Mouse (Mus musculus) neural tube, embryonic 11.5 days (tissue): ENCODE results near the gene Nol7. TPM values are rescaled to one million over a fixed set of nuclear protein-coding genes. Genes with fewer than 3 reads are reported as not detected.
A peak's percentile ranks its signal among the peaks of the same experiment; 100 is the strongest.

Experiments used
- ATAC-seq: fragments of 200-750 bp; cut with Nextera tagmentation; 2 replicates; pipeline ENCODE4 v1.8.0; 2017; ENCODE audit warnings: moderate number of reproducible peaks, mild to moderate bottlenecking, moderate TSS enrichment, moderate library complexity; ENCODE audit not compliant: insufficient read depth, low FRiP score, low TSS enrichment
- DNase-seq: peaks from one replicate; pipeline ENCODE4 v3.0.0-alpha.2; 2015; ENCODE audit warnings: low spot score
- H3K27ac ChIP-seq: fragments of 300-500 bp; sonication (generic); 2 replicates; pipeline ENCODE4 v1.5.1; 2014; ENCODE audit warnings: low read depth, mild to moderate bottlenecking, low read length
- H3K27me3 ChIP-seq: fragments of 300-500 bp; sonication (generic); 2 replicates; pipeline ENCODE4 v1.6.1; 2014; ENCODE audit warnings: mild to moderate bottlenecking, low read length, mixed read lengths; ENCODE audit not compliant: control insufficient read depth, insufficient read depth
- H3K36me3 ChIP-seq: fragments of 300-500 bp; sonication (generic); 2 replicates; pipeline ENCODE4 v1.6.1; 2014; ENCODE audit warnings: mild to moderate bottlenecking, low read length, moderate library complexity, mixed read lengths; ENCODE audit not compliant: control insufficient read depth, insufficient read depth
- H3K4me1 ChIP-seq: fragments of 300-500 bp; sonication (generic); 2 replicates; pipeline ENCODE4 v1.6.1; 2014; ENCODE audit warnings: low read length, mixed read lengths; ENCODE audit not compliant: control insufficient read depth, insufficient read depth
- H3K4me2 ChIP-seq: fragments of 300-500 bp; sonication (generic); 2 replicates; pipeline ENCODE4 v1.6.1; 2014; ENCODE audit warnings: low read depth, mild to moderate bottlenecking, moderate library complexity
- H3K4me3 ChIP-seq: fragments of 300-500 bp; sonication (generic); 2 replicates; pipeline ENCODE4 v1.5.1; 2014; ENCODE audit warnings: low read depth, low read length
- H3K9ac ChIP-seq: fragments of 300-500 bp; sonication (generic); 2 replicates; pipeline ENCODE4 v1.6.1; 2014; ENCODE audit warnings: mild to moderate bottlenecking, low read length
- H3K9me3 ChIP-seq: fragments of 300-500 bp; sonication (generic); 2 replicates; pipeline ENCODE4 v1.6.1; 2016; ENCODE audit warnings: low read length; ENCODE audit not compliant: control insufficient read depth
- WGBS: fragments of 180-500 bp; shearing (Covaris S2); extraction: QIAGEN DNeasy Blood & Tissue Kit; methylation state at CpG from one replicate; pipeline ENCODE4 v1.1.7; 2014; 5-methylcytosine and 5-hydroxymethylcytosine counted together
- polyA plus RNA-seq: library from polyadenylated mRNA; unstranded; fragments of >200 nt; fragmentation: Nextera tagmentation; extraction: Ambion mirVana; gene quantifications from 2 replicates; pipeline ENCODE4 v1.2.1, GENCODE M21; 2014

The Nol7 gene
- polyA plus RNA-seq, 1 experiment from 2014 or later = 172 TPM

DNA sequence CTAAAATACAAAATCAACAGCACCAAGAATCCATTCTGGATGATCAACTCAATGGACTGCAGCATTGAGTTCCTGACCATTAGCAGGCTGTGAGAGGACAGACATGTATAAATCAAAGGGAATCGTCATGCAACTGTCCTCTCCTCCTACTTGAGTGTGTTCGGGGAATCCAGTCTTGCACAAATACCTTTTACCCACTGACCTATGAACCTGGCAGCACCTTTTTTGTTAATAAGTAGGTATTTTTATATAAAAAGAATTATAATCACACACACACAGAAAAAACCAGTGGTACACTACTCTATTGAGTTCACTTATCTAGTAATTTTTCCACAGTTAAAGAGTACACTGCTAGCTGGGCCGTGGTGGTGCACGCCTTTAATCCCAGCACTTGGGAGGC, 45.5 kb downstream of the Nol7 start:
- H3K36me3 ChIP-seq = no peaks in the 10 kb centered on the region
- DNase-seq (no peak), ATAC-seq (no peak)
- no peak overlapping the region for H3K27ac ChIP-seq
- H3K4me3 ChIP-seq = no peak overlapping the region
- no peak overlapping the region for H3K4me2 ChIP-seq
- no peaks in the 10 kb centered on the region for H3K9me3 ChIP-seq
- H3K9ac ChIP-seq = no peak overlapping the region
- 0 out of 2 replicates have a peak, but pooled peaks cover 3% of the 10 kb centered on the region for H3K4me1 ChIP-seq
- H3K27me3 ChIP-seq = no peaks in the 10 kb centered on the region
- 91% methylated on average over 4 of the region's 4 CpGs for WGBS

DNA sequence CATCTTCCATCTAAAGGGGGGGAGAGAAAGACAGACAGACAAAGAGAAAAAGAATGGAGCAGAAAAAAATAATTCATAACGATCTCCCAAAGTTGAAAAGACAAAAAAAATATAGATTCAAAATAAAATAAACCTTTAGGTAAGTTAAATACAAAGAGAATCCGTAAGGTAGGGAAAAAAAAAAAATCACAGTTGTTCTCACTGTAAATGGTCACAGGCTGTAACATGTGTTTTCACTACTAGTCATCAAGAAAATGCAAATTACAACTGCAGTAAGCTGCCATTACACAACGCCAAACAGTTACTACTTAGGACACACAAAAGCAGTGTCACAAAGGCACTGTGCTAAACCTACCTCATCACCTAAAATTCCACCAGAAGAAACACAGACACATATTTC, 46.5 kb downstream of the Nol7 start:
- no peaks in the 10 kb centered on the region for H3K36me3 ChIP-seq
- WGBS = 90% methylated on average over 3 of the region's 3 CpGs
- H3K4me2 ChIP-seq = no peak overlapping the region
- no peak overlapping the region for H3K9ac ChIP-seq
- no peak overlapping the region for H3K27ac ChIP-seq
- DNase-seq (no peak), ATAC-seq (no peak)
- no peaks in the 10 kb centered on the region for H3K9me3 ChIP-seq
- H3K27me3 ChIP-seq = no peaks in the 10 kb centered on the region
- 0 out of 2 replicates have a peak, but pooled peaks cover 3% of the 10 kb centered on the region for H3K4me1 ChIP-seq
- H3K4me3 ChIP-seq = no peak overlapping the region

DNA sequence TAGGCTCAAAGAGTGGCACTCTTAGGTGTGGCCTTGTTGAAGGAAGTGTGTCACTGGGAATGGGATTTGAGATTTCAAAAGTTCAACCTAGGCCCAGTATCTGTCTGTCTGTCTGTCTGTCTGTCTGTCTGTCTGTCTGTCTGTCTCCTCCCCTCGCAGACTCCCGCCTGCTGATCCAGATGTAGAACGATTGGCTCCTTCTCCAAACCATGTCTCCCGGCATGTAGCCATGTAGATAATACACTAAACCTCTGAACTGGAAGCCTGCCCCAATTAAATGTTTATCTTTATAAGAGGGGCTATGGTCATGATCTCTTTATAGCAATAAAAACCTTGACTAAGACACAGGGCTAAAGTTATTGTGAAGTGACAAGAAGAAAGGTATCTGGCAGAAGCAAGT, 47.6 kb downstream of the Nol7 start:
- H3K4me2 ChIP-seq = no peak overlapping the region
- H3K9ac ChIP-seq = no peak overlapping the region
- H3K4me3 ChIP-seq = no peak overlapping the region
- H3K27ac ChIP-seq = no peak overlapping the region
- no peak for DNase-seq
- H3K9me3 ChIP-seq = no peaks in the 10 kb centered on the region
- ATAC-seq = no peak
- 0 out of 2 replicates have a peak, but pooled peaks cover 3% of the 10 kb centered on the region for H3K4me1 ChIP-seq
- H3K27me3 ChIP-seq = no peaks in the 10 kb centered on the region
- 95% methylated on average over 4 of the region's 4 CpGs for WGBS
- H3K36me3 ChIP-seq = no peaks in the 10 kb centered on the region

DNA sequence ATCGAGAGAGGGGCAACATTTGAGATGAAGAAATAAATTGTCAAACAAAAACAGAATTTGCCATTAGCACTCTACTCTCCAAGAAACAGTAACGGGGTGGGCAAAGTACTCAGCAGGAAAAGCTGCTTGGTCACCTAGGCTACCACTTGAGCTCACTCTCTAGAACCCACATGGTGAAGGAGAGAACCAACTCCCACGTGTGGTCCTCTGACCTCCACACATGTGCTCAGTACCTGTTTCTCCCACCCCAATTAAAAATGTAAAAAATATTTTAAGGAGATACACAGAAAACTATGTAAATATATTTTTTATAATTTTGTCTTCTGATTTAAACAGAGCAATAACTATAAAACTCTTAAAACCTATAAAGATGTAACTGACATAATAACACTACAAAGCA, 49.5 kb downstream of the Nol7 start:
- ATAC-seq (no peak), DNase-seq (no peak)
- Histone ChIP-seq H3K27me3 (no peaks in the 10 kb centered on the region), H3K9ac (no peak overlapping the region), H3K9me3 (no peaks in the 10 kb centered on the region), H3K4me2 (no peak overlapping the region), H3K27ac (no peak overlapping the region), H3K4me1 (0 out of 2 replicates have a peak, but pooled peaks cover 3% of the 10 kb centered on the region), H3K36me3 (no peaks in the 10 kb centered on the region), H3K4me3 (no peak overlapping the region)
- WGBS = 86% methylated on average over 3 of the region's 3 CpGs

DNA sequence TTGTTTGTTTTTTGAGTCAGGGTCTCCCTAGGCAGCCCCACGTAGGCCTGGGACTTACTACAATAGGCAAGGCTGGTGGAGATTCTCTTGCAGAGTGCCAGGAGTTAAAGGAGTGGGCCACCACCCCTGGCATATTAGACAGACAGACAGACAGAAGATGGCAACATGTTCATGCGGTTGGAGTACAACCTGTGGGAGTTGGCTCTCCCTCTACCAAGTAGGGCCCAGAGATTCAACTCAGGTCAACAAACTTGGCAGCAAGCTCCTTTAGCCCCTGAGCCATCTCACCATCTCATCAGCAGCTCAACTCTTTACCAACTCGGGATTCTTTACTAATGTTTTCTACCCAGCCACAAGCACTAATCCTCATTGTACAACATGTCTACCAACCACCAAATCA, 52.5 kb downstream of the Nol7 start:
- no peak overlapping the region for H3K27ac ChIP-seq
- 90% methylated on average over 3 of the region's 3 CpGs for WGBS
- no peak for DNase-seq

DNA sequence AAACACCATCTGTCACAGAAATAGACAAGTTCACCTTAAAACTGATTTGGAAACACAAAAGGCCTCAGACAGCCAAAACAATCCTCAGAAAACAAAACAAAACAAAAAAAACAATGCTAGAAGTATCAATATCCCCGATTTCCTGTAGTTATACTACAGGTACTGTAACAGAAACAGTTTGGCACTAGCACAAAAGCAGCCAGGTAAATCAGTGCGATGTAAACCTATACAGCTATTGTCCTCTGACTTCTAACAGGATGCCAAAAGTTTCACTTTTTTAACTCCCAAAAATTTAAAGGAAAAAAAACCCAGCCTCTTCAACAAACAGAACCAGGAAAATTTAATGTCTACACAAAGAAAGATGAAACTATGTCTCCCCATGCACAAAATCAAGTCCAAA, 54.0 kb downstream of the Nol7 start:
- ATAC-seq = no peak
- WGBS = 91% methylated on average over 2 of the region's 2 CpGs
- H3K27ac ChIP-seq = no peak overlapping the region

More for the DNA sequence above, 52.5 kb downstream of the Nol7 start:
- Histone ChIP-seq H3K4me2 (no peak overlapping the region), H3K4me1 (0 out of 2 replicates have a peak, but pooled peaks cover 8% of the 10 kb centered on the region), H3K27me3 (no peaks in the 10 kb centered on the region), H3K36me3 (no peaks in the 10 kb centered on the region), H3K9ac (no peak overlapping the region), H3K4me3 (no peak overlapping the region), H3K9me3 (no peaks in the 10 kb centered on the region)
- ATAC-seq = no peak

DNA sequence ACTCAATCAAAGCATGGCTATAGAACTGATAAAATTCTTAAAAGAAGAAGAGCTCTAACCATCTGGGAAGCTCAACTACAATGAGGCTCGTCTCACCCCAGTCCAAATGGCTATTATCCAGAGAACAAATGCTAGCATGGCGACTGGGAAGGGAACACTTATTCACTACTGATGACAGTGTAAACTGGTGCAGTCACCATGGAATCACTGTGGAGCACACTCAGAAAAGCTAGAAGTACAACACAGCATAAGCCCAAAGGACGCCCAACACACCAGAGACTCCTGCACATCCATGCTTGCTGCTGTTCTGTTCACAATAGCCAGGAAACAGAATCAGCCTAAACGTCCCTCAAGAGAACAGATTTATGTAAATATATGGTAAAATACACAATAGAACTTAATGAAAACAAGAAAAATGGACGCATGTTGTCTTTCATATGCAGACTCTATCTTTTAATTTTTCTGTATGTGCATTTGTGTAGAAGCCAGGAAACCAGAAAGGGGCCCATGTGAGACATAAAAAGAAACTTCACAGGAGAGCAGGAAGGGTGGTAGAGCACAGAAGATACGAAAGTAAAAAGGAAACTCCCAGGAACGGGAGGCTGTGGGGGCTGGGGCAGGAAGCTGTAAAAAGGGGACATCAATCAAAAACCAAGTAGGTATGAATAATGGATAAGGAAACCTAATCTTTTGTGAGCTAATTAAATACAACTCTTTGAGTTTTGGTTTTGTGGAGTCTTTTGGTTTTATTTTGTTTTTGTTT, 54.8 kb downstream of the Nol7 start:
- Histone ChIP-seq H3K4me2 (no peak overlapping the region), H3K27me3 (no peaks in the 10 kb centered on the region)
- DNase-seq = peak; percentile 19

More for the DNA sequence above, 54.0 kb downstream of the Nol7 start:
- no peaks in the 10 kb centered on the region for H3K27me3 ChIP-seq
- no peak overlapping the region for H3K4me2 ChIP-seq
- no peaks in the 10 kb centered on the region for H3K9me3 ChIP-seq
- no peak overlapping the region for H3K9ac ChIP-seq
- no peak overlapping the region for H3K4me3 ChIP-seq
- 0 out of 2 replicates have a peak, but pooled peaks cover 8% of the 10 kb centered on the region for H3K4me1 ChIP-seq
- no peak for DNase-seq
- H3K36me3 ChIP-seq = no peaks in the 10 kb centered on the region

DNA sequence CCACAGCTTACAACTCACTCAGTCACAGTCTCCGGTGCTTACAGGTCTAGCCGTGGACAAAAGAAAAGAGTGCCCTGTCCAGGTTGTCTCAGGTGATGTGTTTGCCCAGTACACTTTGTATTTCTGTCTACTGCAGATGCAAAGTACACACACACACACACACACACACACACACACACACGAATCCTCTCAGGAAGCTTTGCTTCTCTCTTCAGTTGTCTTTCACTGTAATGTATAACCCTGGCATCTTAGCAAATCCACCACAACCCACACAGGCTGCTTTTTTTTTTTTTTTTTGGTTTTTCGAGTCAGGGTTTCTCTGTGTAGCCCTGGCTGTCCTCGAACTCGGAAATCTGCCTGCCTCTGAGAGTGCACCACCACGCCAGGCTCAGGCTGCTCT, 56.2 kb downstream of the Nol7 start:
- 89% methylated on average over 7 of the region's 7 CpGs for WGBS
- Histone ChIP-seq H3K4me1 (0 out of 2 replicates have a peak, but pooled peaks cover 6% of the 10 kb centered on the region), H3K9ac (no peak overlapping the region), H3K4me2 (no peak overlapping the region), H3K36me3 (no peaks in the 10 kb centered on the region), H3K9me3 (no peaks in the 10 kb centered on the region), H3K4me3 (no peak overlapping the region), H3K27me3 (no peaks in the 10 kb centered on the region), H3K27ac (no peak overlapping the region)
- DNase-seq (no peak), ATAC-seq (no peak)

More for the DNA sequence above, 54.8 kb downstream of the Nol7 start:
- 31% methylated on average over 7 of the region's 7 CpGs for WGBS
- no peak overlapping the region for H3K4me3 ChIP-seq
- no peak overlapping the region for H3K27ac ChIP-seq
- no peaks in the 10 kb centered on the region for H3K9me3 ChIP-seq
- no peaks in the 10 kb centered on the region for H3K36me3 ChIP-seq
- no peak overlapping the region for H3K9ac ChIP-seq
- no peak for ATAC-seq
- H3K4me1 ChIP-seq = 0 out of 2 replicates have a peak, but pooled peaks cover 6% of the 10 kb centered on the region
